ENCODE assay signal across 9 mouse cellular contexts in the genomic region with DNA sequence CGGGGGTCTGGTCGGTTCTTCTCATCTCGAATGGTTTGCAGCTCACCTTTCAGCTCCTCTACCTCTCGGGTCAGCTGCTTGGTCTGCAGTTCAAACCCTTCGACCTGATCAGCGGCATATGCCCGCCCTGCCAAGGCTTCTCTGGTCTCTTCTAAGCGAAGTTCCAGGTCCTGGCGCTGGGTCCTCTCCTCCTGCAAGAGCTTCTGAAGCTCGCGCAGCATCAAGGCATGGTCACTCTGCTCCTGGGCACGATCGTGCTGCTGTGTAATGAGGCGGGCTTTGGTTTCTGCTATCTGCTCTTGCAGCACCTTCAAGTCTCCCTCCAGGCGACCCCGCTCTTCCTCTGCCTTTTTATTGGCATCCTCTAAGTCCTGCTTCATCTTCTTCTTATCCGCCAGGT. TPM values are rescaled to one million over a fixed set of nuclear protein-coding genes. Genes with fewer than 3 reads are reported as not detected.
DNase-seq lines count a peak whose midpoint lies in the region; ATAC-seq and TF ChIP-seq lines count a peak whose summit lies in the region.
"Had no signal": no experiment of that assay in that cellular context is flagged by ENCODE, and none has a peak within 500 bp of the region (broad histone marks: within the 10 kb centered on the region; RNA-seq: fewer than 3 reads in every experiment).

No protein-coding gene starts in this region.

- no peak for ATAC-seq in embryonic facial prominence, embryonic 12.5 days (ENCODE audit: insufficient number of reproducible peaks, insufficient read depth, low FRiP score, low TSS enrichment)
- no peak for ATAC-seq in hindbrain, embryonic 15.5 days (ENCODE audit: low FRiP score, low read depth)
- ATAC-seq in midbrain, embryonic 16.5 days, result no peak

- no peak for TF ChIP-seq CTCF in left cerebral cortex, adult 2 months (IDR thresholded peaks at IDR 0.05)

- intact Hi-C loops in left cerebral cortex, adult 2 months (cut with DNase I), result loop anchor here (5.0 kb wide), 3 partner anchors 158 to 602 kb away; a partner anchor contains a TSS

- H3K9ac ChIP-seq in embryonic facial prominence, embryonic 12.5 days, result peak overlapping the region; percentile 74
- H3K9ac ChIP-seq in hindbrain, embryonic 15.5 days, result peak overlapping the region; percentile 64
- no peak overlapping the region; the same call in 1 of the 2 replicates for H3K9ac ChIP-seq in midbrain, embryonic 16.5 days (ENCODE audit: low read depth, low read length)

- peak overlapping the region; percentile 85 for H3K4me3 ChIP-seq in left cerebral cortex, adult 2 months
- peak overlapping the region; percentile 85 for H3K4me3 ChIP-seq in embryonic facial prominence, embryonic 12.5 days
- H3K4me3 ChIP-seq in hindbrain, embryonic 15.5 days, result peak overlapping the region; percentile 68
- peak overlapping the region; percentile 75 for H3K4me3 ChIP-seq in midbrain, embryonic 16.5 days (ENCODE audit: low read depth, low read length)

- peaks cover 33% of the 10 kb centered on the region for H3K4me1 ChIP-seq in embryonic facial prominence, embryonic 12.5 days
- H3K4me1 ChIP-seq in hindbrain, embryonic 15.5 days (replicated peaks), result peaks cover 45% of the 10 kb centered on the region
- H3K4me1 ChIP-seq in midbrain, embryonic 16.5 days (ENCODE audit: control insufficient read depth, insufficient read depth, low read length), result peaks cover 34% of the 10 kb centered on the region

- no peaks in the 10 kb centered on the region for H3K27me3 ChIP-seq in embryonic facial prominence, embryonic 12.5 days
- no peaks in the 10 kb centered on the region for H3K27me3 ChIP-seq in hindbrain, embryonic 15.5 days
- no peaks in the 10 kb centered on the region for H3K27me3 ChIP-seq in midbrain, embryonic 16.5 days (ENCODE audit: control insufficient read depth, insufficient read depth, low read depth, low read length)

- H3K4me2 ChIP-seq in embryonic facial prominence, embryonic 12.5 days (replicated peaks), result peak overlapping the region; percentile 86
- H3K4me2 ChIP-seq in hindbrain, embryonic 15.5 days, result peak overlapping the region; percentile 63
- H3K4me2 ChIP-seq in midbrain, embryonic 16.5 days (ENCODE audit: low read length), result peak overlapping the region; percentile 82

- peaks cover 34% of the 10 kb centered on the region for H3K36me3 ChIP-seq in embryonic facial prominence, embryonic 12.5 days
- H3K36me3 ChIP-seq in hindbrain, embryonic 15.5 days, result peaks cover 38% of the 10 kb centered on the region
- peaks cover 19% of the 10 kb centered on the region for H3K36me3 ChIP-seq in midbrain, embryonic 16.5 days (ENCODE audit: control insufficient read depth, insufficient read depth, low read length)

- H3K9me3 ChIP-seq in embryonic facial prominence, embryonic 12.5 days, result no peaks in the 10 kb centered on the region
- no peaks in the 10 kb centered on the region for H3K9me3 ChIP-seq in hindbrain, embryonic 15.5 days
- no peaks in the 10 kb centered on the region for H3K9me3 ChIP-seq in midbrain, embryonic 16.5 days (replicated peaks; ENCODE audit: control insufficient read depth, low read length, poor library complexity, severe bottlenecking)

- DNase-seq in left cerebral cortex, adult 2 months (ENCODE audit: extremely low spot score in 1 of 2, low spot score in 2 of 2), result no peak
- no peak for DNase-seq in left cerebral cortex, adult 11 months (ENCODE audit: low spot score)
- DNase-seq in gastrocnemius, adult 18-20 months (ENCODE audit: low spot score), result no peak
- DNase-seq in adrenal gland, postnatal 36 days, result no peak
- no peak for DNase-seq in ovary, adult 18-20 months (ENCODE audit: low spot score)

- no peak overlapping the region for H3K27ac ChIP-seq in left cerebral cortex, adult 2 months
- no peak overlapping the region for H3K27ac ChIP-seq in embryonic facial prominence, embryonic 12.5 days
- H3K27ac ChIP-seq in hindbrain, embryonic 15.5 days (replicated peaks), result no peak overlapping the region
- H3K27ac ChIP-seq in midbrain, embryonic 16.5 days (ENCODE audit: low read length), result no peak overlapping the region

- 81% methylated on average over 17 of the region's 17 CpGs for WGBS in embryonic facial prominence, embryonic 12.5 days
- WGBS in hindbrain, embryonic 15.5 days, result 87% methylated on average over 17 of the region's 17 CpGs
- 86% methylated on average over 17 of the region's 17 CpGs for WGBS in midbrain, embryonic 16.5 days

RNA-seq across cellular contexts. Expression of a gene that starts 3.0 kb away (rescaled TPM):
- 100 to 1,000 TPM; 263 TPM for total RNA-seq in left cerebral cortex, adult 2 months (2021)
- polyA plus RNA-seq in embryonic facial prominence, embryonic 12.5 days (2016; fragmentation: Nextera tagmentation; extraction: Ambion mirVana), result 359 and 364 TPM in 2 replicates
- 414 and 437 TPM in 2 replicates for polyA plus RNA-seq in hindbrain, embryonic 15.5 days (2015; fragmentation: Nextera tagmentation; extraction: Ambion mirVana)
- polyA plus RNA-seq in midbrain, embryonic 16.5 days (2015; fragmentation: Nextera tagmentation; extraction: Ambion mirVana), result 418 and 435 TPM in 2 replicates
- total RNA-seq in gastrocnemius, adult 18-20 months (2021), result 10 to 100 TPM; 68.5 to 70.8 TPM
- 100 to 1,000 TPM; 149 to 171 TPM for total RNA-seq in adrenal gland, postnatal 36 days (2021)

RNA-seq across cellular contexts. Expression of a gene that starts 7.2 kb away (rescaled TPM):
- total RNA-seq in left cerebral cortex, adult 2 months (2021), result not detected
- not detected in 2 replicates for polyA plus RNA-seq in embryonic facial prominence, embryonic 12.5 days (2016; fragmentation: Nextera tagmentation; extraction: Ambion mirVana)
- not detected in 2 replicates for polyA plus RNA-seq in hindbrain, embryonic 15.5 days (2015; fragmentation: Nextera tagmentation; extraction: Ambion mirVana)
- 0.13 TPM in 1 of 2 replicates, not detected in the other for polyA plus RNA-seq in midbrain, embryonic 16.5 days (2015; fragmentation: Nextera tagmentation; extraction: Ambion mirVana)
- not detected for total RNA-seq in gastrocnemius, adult 18-20 months (2021)
- under 1 TPM in 1 of 2 experiments, not detected in 1; 0.17 TPM for total RNA-seq in adrenal gland, postnatal 36 days (2021)
- total RNA-seq: adrenal gland, postnatal 4 days had no signal

RNA-seq across cellular contexts. Expression of a gene that starts 7.8 kb away (rescaled TPM):
- total RNA-seq in left cerebral cortex, adult 2 months (2021), result 10 to 100 TPM; 20.9 to 25.7 TPM
- polyA plus RNA-seq in embryonic facial prominence, embryonic 12.5 days (2016; fragmentation: Nextera tagmentation; extraction: Ambion mirVana), result 11.9 and 14.1 TPM in 2 replicates
- 10.9 and 11.0 TPM in 2 replicates for polyA plus RNA-seq in hindbrain, embryonic 15.5 days (2015; fragmentation: Nextera tagmentation; extraction: Ambion mirVana)
- polyA plus RNA-seq in midbrain, embryonic 16.5 days (2015; fragmentation: Nextera tagmentation; extraction: Ambion mirVana), result 13.0 and 14.3 TPM in 2 replicates
- 1 to 10 TPM; 6.6 to 7.6 TPM for total RNA-seq in gastrocnemius, adult 18-20 months (2021)
- total RNA-seq in adrenal gland, postnatal 36 days (2021), result 10 to 100 TPM; 16.9 to 18.2 TPM

RNA-seq across cellular contexts. Expression of a gene that starts 22.6 kb away (rescaled TPM):
- total RNA-seq in left cerebral cortex, adult 2 months (2021), result 10 to 100 TPM; 20.9 to 24.5 TPM
- 18.0 and 18.9 TPM in 2 replicates for polyA plus RNA-seq in embryonic facial prominence, embryonic 12.5 days (2016; fragmentation: Nextera tagmentation; extraction: Ambion mirVana)
- 22.4 and 24.6 TPM in 2 replicates for polyA plus RNA-seq in hindbrain, embryonic 15.5 days (2015; fragmentation: Nextera tagmentation; extraction: Ambion mirVana)
- 16.6 and 24.6 TPM in 2 replicates for polyA plus RNA-seq in midbrain, embryonic 16.5 days (2015; fragmentation: Nextera tagmentation; extraction: Ambion mirVana)
- 1 to 10 TPM; 6.3 to 6.6 TPM for total RNA-seq in gastrocnemius, adult 18-20 months (2021)
- 10 to 100 TPM; 25.5 to 27.5 TPM for total RNA-seq in adrenal gland, postnatal 36 days (2021)

RNA-seq across cellular contexts. Expression of a gene that starts 28.8 kb away (rescaled TPM):
- not detected for total RNA-seq in left cerebral cortex, adult 2 months (2021)
- polyA plus RNA-seq in embryonic facial prominence, embryonic 12.5 days (2016; fragmentation: Nextera tagmentation; extraction: Ambion mirVana), result not detected in 2 replicates
- polyA plus RNA-seq in hindbrain, embryonic 15.5 days (2015; fragmentation: Nextera tagmentation; extraction: Ambion mirVana), result not detected in 2 replicates
- polyA plus RNA-seq in midbrain, embryonic 16.5 days (2015; fragmentation: Nextera tagmentation; extraction: Ambion mirVana), result not detected in 2 replicates
- not detected for total RNA-seq in gastrocnemius, adult 18-20 months (2021)
- not detected for total RNA-seq in adrenal gland, postnatal 36 days (2021)
- total RNA-seq: adrenal gland, postnatal 4 days had no signal
